Mouse (Mus musculus): ENCODE results near the gene Ccdc12. TPM values are rescaled to one million over a fixed set of nuclear protein-coding genes. Genes with fewer than 3 reads are reported as not detected.

Ccdc12 gene
- 10 to 100 TPM; 68.8 to 88.5 TPM for total RNA-seq (2023)

DNA sequence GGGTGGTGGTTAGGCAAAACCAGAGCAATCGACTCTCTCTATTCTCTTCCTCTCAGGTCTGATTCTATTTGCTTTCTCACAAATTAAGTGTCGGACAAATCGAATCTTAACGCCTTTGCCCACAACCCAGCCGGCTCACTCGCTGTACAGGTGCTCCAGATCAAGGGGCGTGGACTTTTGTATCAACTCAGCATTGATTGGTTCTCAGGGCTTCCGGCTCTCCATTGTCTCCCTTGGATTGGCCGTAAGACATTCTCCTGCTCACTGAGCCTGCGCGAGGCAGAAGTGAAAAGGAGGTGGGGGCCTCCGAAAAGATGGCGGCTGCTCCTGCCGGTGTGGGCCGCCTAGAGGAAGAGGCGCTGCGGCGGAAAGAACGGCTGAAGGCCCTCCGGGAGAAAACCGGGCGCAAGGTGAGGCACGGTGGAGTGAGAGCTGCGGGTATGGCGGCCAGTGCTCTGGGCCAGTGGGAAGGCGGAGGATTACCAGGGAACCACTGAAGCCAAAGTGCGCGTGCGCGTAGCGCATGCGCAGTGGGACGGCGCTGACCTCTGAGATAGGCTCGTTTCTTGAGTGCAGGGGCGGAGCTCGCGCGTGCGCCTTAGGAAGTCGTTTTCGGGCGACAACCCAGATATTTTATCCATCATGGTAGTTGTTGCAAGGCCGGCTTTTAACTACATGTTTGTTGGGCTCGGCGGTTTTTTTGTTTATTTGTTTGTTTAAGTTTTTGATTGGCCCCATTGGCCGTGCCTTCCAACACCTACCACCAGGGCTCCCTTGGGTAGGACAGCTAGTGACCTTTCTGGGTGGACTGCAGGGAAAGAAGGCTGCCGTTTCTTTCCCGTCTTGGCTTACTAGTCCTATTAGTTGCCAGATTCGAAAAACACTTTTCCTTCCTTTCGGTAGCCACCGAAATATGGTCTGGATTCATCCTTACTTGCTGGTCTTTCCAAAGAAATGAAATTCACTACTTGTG, at the start of gene Ccdc12:
Ccdc12 (plus strand) TSS at position 255 of the 973 bp plus-strand sequence.

DNA sequence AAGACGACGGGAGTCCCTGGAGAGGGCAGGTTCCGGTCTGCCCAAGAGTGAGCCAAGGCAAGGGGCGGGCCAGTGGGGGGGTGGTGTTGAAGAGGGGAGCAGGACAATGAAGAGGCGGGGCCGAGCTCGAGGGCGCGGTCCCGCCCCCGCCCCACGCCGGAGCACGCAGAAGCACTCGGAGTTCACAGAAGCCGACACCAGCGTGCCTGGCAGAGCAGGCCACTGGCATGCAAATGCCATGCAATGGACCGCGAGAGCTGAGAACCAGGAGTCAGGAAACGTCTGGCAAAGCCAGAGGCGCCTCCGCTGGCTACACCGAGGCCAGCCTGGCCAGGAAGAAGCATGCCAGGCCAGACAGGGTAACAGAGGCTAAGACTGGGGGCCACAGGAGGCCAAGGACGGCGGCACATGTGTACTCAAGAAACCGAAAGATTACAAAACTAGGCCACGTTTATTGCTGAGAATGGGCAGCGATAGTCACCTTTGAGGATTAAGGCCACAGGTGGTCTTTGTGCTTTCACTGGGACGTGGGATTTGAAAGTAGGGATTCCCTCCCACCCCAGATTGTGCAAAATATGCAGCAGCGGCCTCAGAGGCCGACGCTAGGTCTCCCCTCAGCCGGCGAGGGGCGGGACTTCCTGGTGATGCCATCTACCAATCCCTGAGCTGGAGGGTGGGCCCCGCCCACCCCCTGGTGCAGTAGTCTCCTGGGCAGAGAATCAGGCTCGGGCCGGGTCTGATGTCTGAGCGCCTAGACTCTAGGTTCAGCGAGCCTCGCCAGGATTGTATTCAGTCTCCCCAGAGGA, 31.7 kb upstream of the Ccdc12 start, which contains the start of gene Nradd:
Nradd (minus strand) TSS at position 92 of the 806 bp plus-strand sequence.

DNA sequence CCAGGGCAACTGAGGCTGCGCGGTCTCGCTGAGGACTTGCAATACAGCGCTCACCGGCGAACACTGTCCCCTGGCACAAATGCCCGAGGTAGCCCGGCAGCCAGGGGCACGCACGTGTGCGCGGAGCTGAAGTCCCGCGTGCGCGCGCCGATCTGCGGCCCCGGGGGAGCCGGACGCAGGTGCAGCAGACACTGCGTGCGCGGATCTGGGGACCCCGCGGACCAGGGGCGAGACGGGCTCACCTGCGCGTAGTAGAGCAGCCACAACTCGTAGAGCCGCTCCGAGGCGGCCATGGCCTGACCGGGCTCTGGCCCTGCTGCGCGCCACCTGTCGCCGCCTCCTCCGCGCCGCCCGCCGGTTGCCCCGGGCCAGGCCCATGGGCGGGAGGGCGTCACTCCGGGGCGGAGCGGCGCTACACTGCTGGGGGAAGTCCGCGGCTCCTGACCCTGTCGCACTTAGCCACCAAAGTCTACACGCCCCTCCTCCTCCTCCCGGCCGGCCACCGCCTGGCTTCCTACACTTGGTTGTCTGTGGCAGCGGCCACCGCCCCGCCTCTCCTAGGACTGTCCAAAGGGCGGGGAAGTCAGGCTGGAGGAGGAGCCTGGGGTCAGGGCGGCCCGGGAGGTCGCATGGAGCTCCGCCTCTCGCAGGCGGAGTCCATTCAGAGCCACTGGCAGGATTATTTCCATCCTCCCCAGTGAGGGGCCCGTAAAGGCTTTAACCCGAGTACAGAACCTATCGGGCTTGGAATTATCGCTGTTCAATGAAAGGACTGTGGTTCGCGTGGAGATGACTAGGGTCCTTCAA, 2.4 kb upstream of the Ccdc12 start, which contains the start of gene Nbeal2:
Nbeal2 (minus strand) TSS at position 507 of the 807 bp plus-strand sequence.

DNA sequence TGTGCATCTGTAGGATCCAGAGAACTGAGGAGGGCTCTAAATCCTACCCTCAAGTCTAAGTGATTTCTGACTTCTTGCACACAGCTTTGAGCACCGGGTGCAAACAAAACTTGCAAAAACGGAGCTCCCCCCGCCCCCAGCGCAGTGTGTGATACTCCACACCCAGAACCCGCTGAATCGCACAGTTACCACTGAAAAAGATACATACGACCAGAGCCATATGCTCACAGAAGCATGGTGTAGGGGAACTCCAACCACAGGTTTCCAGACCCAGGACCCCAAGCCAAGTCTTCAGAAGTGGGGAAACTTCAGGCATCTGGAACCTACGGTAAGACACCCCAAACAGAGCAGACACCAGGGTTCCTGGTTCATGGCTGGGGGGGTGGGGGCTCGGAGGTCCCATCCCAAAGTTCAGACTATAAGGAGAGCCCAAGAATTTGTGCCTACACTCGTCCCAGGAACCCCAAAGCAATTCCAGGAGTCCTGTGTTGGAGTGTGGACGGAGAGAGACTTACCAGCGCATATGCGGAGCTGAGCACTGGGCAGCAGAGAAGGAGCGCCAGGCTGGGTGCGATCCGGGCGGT, 85.5 kb downstream of the Ccdc12 start, which contains the start of gene Myl3:
Myl3 (plus strand) TSS at position 151 of the 584 bp plus-strand sequence.

DNA sequence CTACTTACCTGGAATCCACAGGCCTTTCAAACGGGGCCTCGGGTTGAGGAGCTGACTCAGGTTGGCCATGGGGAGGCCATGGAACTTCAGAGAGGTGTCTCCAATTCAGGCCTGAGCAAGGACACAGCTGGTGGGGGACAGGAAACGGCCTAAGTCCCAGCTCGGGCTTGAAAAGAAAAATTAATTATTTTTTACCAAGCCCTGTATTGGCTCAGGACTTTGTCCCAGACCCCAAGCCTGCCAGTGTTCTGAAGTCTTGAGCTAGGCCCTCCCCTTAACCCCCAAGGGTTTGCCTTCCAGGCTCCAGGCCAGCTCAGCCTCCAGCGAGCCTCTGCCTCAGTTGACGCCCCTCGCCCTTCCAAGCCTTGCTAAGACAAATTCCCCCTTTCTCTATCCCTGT, 90.7 kb downstream of the Ccdc12 start, which contains the start of gene Pth1r:
Pth1r (minus strand) TSS at position 185 of the 400 bp plus-strand sequence.

Other genes starting within 250 kb of the Ccdc12 start
- 100 to 1,000 TPM in 1 of 2 experiments, 10 to 100 TPM in 1; 69.8 to 108 TPM for gene Ptpn23, start 248.3 kb upstream of the Ccdc12 start, total RNA-seq (2023)
- gene Ngp, start 236.8 kb upstream of the Ccdc12 start, total RNA-seq (2023), result 1 to 10 TPM; 2.0 to 4.5 TPM
- 10 to 100 TPM; 45.1 to 57.1 TPM for gene Klhl18, start 179.8 kb upstream of the Ccdc12 start, total RNA-seq (2023)
- 1 to 10 TPM; 2.8 to 4.2 TPM for gene Kif9, start 179.5 kb upstream of the Ccdc12 start, total RNA-seq (2023)
- gene Setd2, start 123.9 kb upstream of the Ccdc12 start, total RNA-seq (2023), result 100 to 1,000 TPM; 220 to 226 TPM
- gene Nradd, start 32.1 kb upstream of the Ccdc12 start, total RNA-seq (2023), result 1 to 10 TPM; 2.7 to 3.8 TPM
- gene Nbeal2, start 2.3 kb upstream of the Ccdc12 start, total RNA-seq (2023), result 10 to 100 TPM; 33.5 to 41.6 TPM
- gene Myl3, start 85.4 kb downstream of the Ccdc12 start, total RNA-seq (2023), result under 1 TPM in 1 of 2 experiments, not detected in 1; 0.83 TPM
- not detected for gene Pth1r, start 90.6 kb downstream of the Ccdc12 start, total RNA-seq (2023)
- not detected for gene Prss42, start 141.7 kb downstream of the Ccdc12 start, total RNA-seq (2023)
- gene Prss44, start 157.5 kb downstream of the Ccdc12 start, total RNA-seq (2023), result not detected
- not detected for gene Prss43, start 170.2 kb downstream of the Ccdc12 start, total RNA-seq (2023)
- not detected for gene Prss45, start 178.1 kb downstream of the Ccdc12 start, total RNA-seq (2023)
- not detected for gene Prss46, start 188.0 kb downstream of the Ccdc12 start, total RNA-seq (2023)
- gene Prss50, start 201.5 kb downstream of the Ccdc12 start, total RNA-seq (2023), result not detected
- gene Als2cl, start 223.4 kb downstream of the Ccdc12 start, total RNA-seq (2023), result 1 to 10 TPM in 1 of 2 experiments, under 1 TPM in 1; 0.68 to 1.1 TPM
- gene Tmie, start 223.6 kb downstream of the Ccdc12 start, total RNA-seq (2023), result not detected

All from B cell, adult 67 days (primary cell).